Comparison of ENCODE assay signal across 22 mouse cellular contexts in genomic region chr13:6624121-6624520, GRCm38 (mm10). TPM values are rescaled to one million over a fixed set of nuclear protein-coding genes. Genes with fewer than 3 reads are reported as not detected.
DNase-seq lines count a peak whose midpoint lies in the region; TF ChIP-seq lines count a peak whose summit lies in the region.
"Had no signal": no experiment of that assay in that cellular context is flagged by ENCODE, and none has a peak within 500 bp of the region (broad histone marks: within the 10 kb centered on the region; RNA-seq: fewer than 3 reads in every experiment).

No protein-coding gene starts in this region.

- DNase-seq in 416B (ENCODE audit: low read depth) = peak; percentile 88
- no peak for DNase-seq in spleen, adult 12 weeks (ENCODE audit: low spot score)
- no peak for DNase-seq in right cerebral cortex, adult 18-20 months
- DNase-seq in frontal cortex, postnatal 25 days (ENCODE audit: low spot score in 2 of 2) = no peak
- DNase-seq: adrenal gland, adult 8-10 months; adrenal gland, postnatal 36 days; B cell, adult 2 months; cerebellum, adult 9-11 months; cerebellum, postnatal 36 days; forebrain, postnatal 0 days; gastrocnemius, postnatal 10 days; heart, adult 2 months; heart, postnatal 14 days had no signal

- no peak for TF ChIP-seq POLR2A in bone marrow macrophage, adult 2 months (IDR thresholded peaks at IDR 0.05; ENCODE audit: borderline replicate concordance, low read depth, low read length)
- TF ChIP-seq POLR2A in myocyte (IDR thresholded peaks at IDR 0.05; ENCODE audit: insufficient read length, low read depth) = no peak

- no peaks in the 10 kb centered on the region for H3K79me2 ChIP-seq in C2C12 (ENCODE audit: control insufficient read depth, insufficient read depth)
- H3K79me2 ChIP-seq in myocyte (ENCODE audit: control insufficient read depth, insufficient read depth) = peaks cover 4% of the 10 kb centered on the region

- H3K27me3 ChIP-seq in C2C12 (ENCODE audit: control insufficient read depth, insufficient read depth, insufficient read length) = no peaks in the 10 kb centered on the region
- no peaks in the 10 kb centered on the region for H3K27me3 ChIP-seq in myocyte (ENCODE audit: control insufficient read depth, insufficient read depth, insufficient read length)
- H3K27me3 ChIP-seq: forebrain, embryonic 13.5 days; heart, embryonic 15.5 days; hindbrain, embryonic 15.5 days had no signal

- H3K4me3 ChIP-seq in C2C12 (ENCODE audit: insufficient read depth, poor library complexity, severe bottlenecking) (no peak overlapping the region), myocyte (no peak overlapping the region)
- H3K4me3 ChIP-seq in bone marrow macrophage, adult 2 months (ENCODE audit: insufficient read depth, low read length) = 0 out of 2 replicates have a peak overlapping the region, but pooled peaks have one; percentile 1
- H3K4me3 ChIP-seq: embryonic facial prominence, embryonic 10.5 days; forebrain, embryonic 13.5 days; heart, adult 2 months; heart, embryonic 15.5 days; hindbrain, embryonic 10.5 days; hindbrain, embryonic 15.5 days had no signal

- no peak overlapping the region for H3ac ChIP-seq in C2C12 (ENCODE audit: control insufficient read depth, insufficient read length, low read depth)
- no peak overlapping the region for H3ac ChIP-seq in myocyte (ENCODE audit: control insufficient read depth, insufficient read length)

- peak overlapping the region; percentile 47 for H3K27ac ChIP-seq in bone marrow macrophage, adult 2 months (ENCODE audit: insufficient read depth, low read depth, low read length)
- H3K27ac ChIP-seq: embryonic facial prominence, embryonic 10.5 days; forebrain, embryonic 13.5 days; heart, adult 2 months; heart, embryonic 15.5 days; hindbrain, embryonic 10.5 days; hindbrain, embryonic 15.5 days had no signal

- no peaks in the 10 kb centered on the region for H3K36me3 ChIP-seq in C2C12 (ENCODE audit: control insufficient read depth, insufficient read depth)
- peaks cover 5% of the 10 kb centered on the region for H3K36me3 ChIP-seq in myocyte (ENCODE audit: control insufficient read depth, insufficient read depth)
- H3K36me3 ChIP-seq: embryonic facial prominence, embryonic 10.5 days; hindbrain, embryonic 10.5 days had no signal

- no peak for TF ChIP-seq CTCF in C2C12 (IDR thresholded peaks at IDR 0.05; ENCODE audit: control insufficient read depth, insufficient read depth, insufficient read length)
- TF ChIP-seq CTCF in bone marrow macrophage, adult 2 months (IDR thresholded peaks at IDR 0.05; ENCODE audit: low read depth, low read length) = no peak

- peak overlapping the region; percentile 70 for H3K4me2 ChIP-seq in myocyte (ENCODE audit: low read depth)
- H3K4me2 ChIP-seq: forebrain, embryonic 13.5 days; heart, embryonic 11.5 days; heart, embryonic 15.5 days; hindbrain, embryonic 15.5 days had no signal

- no peaks in the 10 kb centered on the region for H3K79me3 ChIP-seq in C2C12 (ENCODE audit: low read depth)

- peaks cover 42% of the 10 kb centered on the region for H3K4me1 ChIP-seq in bone marrow macrophage, adult 2 months (ENCODE audit: control insufficient read depth, insufficient read depth, low read length)
- H3K4me1 ChIP-seq: embryonic facial prominence, embryonic 10.5 days; forebrain, embryonic 13.5 days; hindbrain, embryonic 10.5 days; hindbrain, embryonic 15.5 days had no signal

TF ChIP-seq in C2C12, 6 proteins besides CTCF, POLR2A, EP300 and RAD21:
- peak; percentile 61 for TF ChIP-seq CEBPB (IDR thresholded peaks at IDR 0.05; ENCODE audit: low read depth)
- TF ChIP-seq MAX (IDR thresholded peaks at IDR 0.05) = no peak
- TF ChIP-seq FOSL1 (IDR thresholded peaks at IDR 0.05; ENCODE audit: insufficient read depth, low read length, poor library complexity, severe bottlenecking) = peak; percentile 39
- TF ChIP-seq MYOD1 (IDR thresholded peaks at IDR 0.05; ENCODE audit: control insufficient read depth, insufficient read length, low read depth) = peak; percentile 5

TF ChIP-seq in myocyte, 11 proteins besides CTCF, POLR2A, EP300 and RAD21:
- TF ChIP-seq SRF (IDR thresholded peaks at IDR 0.05; ENCODE audit: control insufficient read depth, insufficient read length, low read depth) (no peak), E2F4 (IDR thresholded peaks at IDR 0.05; ENCODE audit: insufficient read depth) (no peak), POLR2AphosphoS2 (IDR thresholded peaks at IDR 0.05; ENCODE audit: insufficient read length, low read depth) (no peak), CEBPB (IDR thresholded peaks at IDR 0.05; ENCODE audit: insufficient read depth, poor library complexity, severe bottlenecking) (peak; percentile 39; the same call in 1 of the 2 replicates), TCF12 (IDR thresholded peaks at IDR 0.05; ENCODE audit: insufficient read depth, poor library complexity, severe bottlenecking) (no peak)

RNA-seq across cellular contexts. Expression of gene Pfkp, which starts 24.5 kb away (rescaled TPM):
- 38.7 TPM for polyA plus RNA-seq in C2C12 (2012; fragmentation: generic; extraction: Trizol)
- 35.8 and 49.3 TPM in 2 replicates for polyA plus RNA-seq in bone marrow macrophage, adult 2 months (2012; ENCODE audit: insufficient read depth, insufficient read length, missing spikeins)
- 74.9 TPM for polyA plus RNA-seq in myocyte (2012; fragmentation: generic; extraction: Trizol)
